Mouse (Mus musculus): Measurements from ENCODE around the gene Ano1.

GRCm38 (mm10) chr7:144788631-144789030, 36.9 kb upstream of the Ano1 start:
- TF ChIP-seq CTCF (IDR thresholded peaks at IDR 0.05) (no peak), EP300 (IDR thresholded peaks at IDR 0.05) (no peak)
